Mouse (Mus musculus): Measurements from ENCODE around the gene Tra2a. TPM values are rescaled to one million over a fixed set of nuclear protein-coding genes. Genes with fewer than 3 reads are reported as not detected.

Gene Tra2a
- total and polyA plus RNA-seq, 3 experiments = 85.2 to 108 TPM; not detected in 1

GRCm38 (mm10) chr6:49219920-49220604 lies 43.8 kb downstream of the Tra2a start:
- no peaks in the 10 kb centered on the region for H3K9me3 ChIP-seq (replicated peaks; ENCODE audit: insufficient read depth, low read length)
- TF ChIP-seq SIN3A (IDR thresholded peaks at IDR 0.05; ENCODE audit: low read length) = no peak
- no peak for TF ChIP-seq HCFC1 (IDR thresholded peaks at IDR 0.05; ENCODE audit: low read depth, low read length)
- no peak for TF ChIP-seq TBP (IDR thresholded peaks at IDR 0.05; ENCODE audit: low read depth, low read length)
- TF ChIP-seq CHD2 (IDR thresholded peaks at IDR 0.05; ENCODE audit: low read length) = no peak
- no peak for TF ChIP-seq GATA1 (IDR thresholded peaks at IDR 0.05; ENCODE audit: low read depth, low read length)
- no peak for TF ChIP-seq ETS1 (IDR thresholded peaks at IDR 0.05; ENCODE audit: low read depth, low read length)
- TF ChIP-seq E2F4 (IDR thresholded peaks at IDR 0.05; ENCODE audit: borderline replicate concordance, low read depth, low read length) = no peak
- TF ChIP-seq ZKSCAN1 (IDR thresholded peaks at IDR 0.05; ENCODE audit: low read depth, low read length) = no peak
- TF ChIP-seq TAL1 (IDR thresholded peaks at IDR 0.05; ENCODE audit: low read length) = no peak
- TF ChIP-seq CHD1 (IDR thresholded peaks at IDR 0.05; ENCODE audit: low read depth, low read length) = no peak
- TF ChIP-seq SMC3 (IDR thresholded peaks at IDR 0.05; ENCODE audit: low read depth, low read length) = no peak
- H3K4me1 ChIP-seq (ENCODE audit: control insufficient read depth in 1 of 2, insufficient read depth in 2 of 2, low read length in 2 of 2) = no peaks in the 10 kb centered on the region
- no peak overlapping the region for H3K9ac ChIP-seq (ENCODE audit: control insufficient read depth, low read depth, low read length, poor library complexity, severe bottlenecking)
- no peak for DNase-seq (ENCODE audit: low read depth, low spot score)
- no peaks in the 10 kb centered on the region for H3K36me3 ChIP-seq (ENCODE audit: control insufficient read depth in 1 of 2, insufficient read depth in 2 of 2, low read length in 2 of 2)
- H3K27me3 ChIP-seq (ENCODE audit: control insufficient read depth in 1 of 2, insufficient read depth in 2 of 2, low read length in 2 of 2) = peaks cover 6 to 8% of the 10 kb centered on the region in 2 experiments
- no peaks in the 10 kb centered on the region for H3K79me2 ChIP-seq (ENCODE audit: control insufficient read depth, insufficient read depth, low read length, poor library complexity)
- H3K4me3 ChIP-seq (ENCODE audit: control insufficient read depth in 1 of 2, insufficient read depth in 1 of 2, low read depth in 2 of 2, low read length in 2 of 2) = no peak overlapping the region
- no peak overlapping the region for H3K27ac ChIP-seq (ENCODE audit: control insufficient read depth, low read depth, low read length)

- no peak overlapping the region for H3K27ac ChIP-seq (ENCODE audit: control insufficient read depth, low read depth, low read length)
- H3K4me1 ChIP-seq (ENCODE audit: control insufficient read depth in 1 of 2, insufficient read depth in 2 of 2, low read length in 2 of 2) = no peaks in the 10 kb centered on the region
- no peaks in the 10 kb centered on the region for H3K9me3 ChIP-seq (replicated peaks; ENCODE audit: insufficient read depth, low read length)
- H3K36me3 ChIP-seq (ENCODE audit: control insufficient read depth in 1 of 2, insufficient read depth in 2 of 2, low read length in 2 of 2) = no peaks in the 10 kb centered on the region
- TF ChIP-seq HCFC1 (IDR thresholded peaks at IDR 0.05; ENCODE audit: low read depth, low read length) = no peak
- TF ChIP-seq ETS1 (IDR thresholded peaks at IDR 0.05; ENCODE audit: low read depth, low read length) = no peak
- no peak for TF ChIP-seq MAX (IDR thresholded peaks at IDR 0.05; ENCODE audit: low read length)
- TF ChIP-seq GABPA (IDR thresholded peaks at IDR 0.05; ENCODE audit: low read depth, low read length) = no peak
- TF ChIP-seq POLR2AphosphoS2 (IDR thresholded peaks at IDR 0.05; ENCODE audit: low read length) = no peak
- no peak for TF ChIP-seq CTCF (IDR thresholded peaks at IDR 0.05 in 2 of 3, conservative IDR thresholded peaks at IDR 0.05 in 1 of 3; ENCODE audit: control insufficient read depth in 1 of 3, insufficient read depth in 1 of 3, low read depth in 2 of 3, low read length in 3 of 3, poor library complexity in 1 of 3, severe bottlenecking in 1 of 3)
- TF ChIP-seq NELFE (IDR thresholded peaks at IDR 0.05; ENCODE audit: low read depth, low read length) = no peak
- no peak overlapping the region for H3K9ac ChIP-seq (ENCODE audit: control insufficient read depth, low read depth, low read length, poor library complexity, severe bottlenecking)
- peaks cover 6% of the 10 kb centered on the region in 2 experiments for H3K27me3 ChIP-seq (ENCODE audit: control insufficient read depth in 1 of 2, insufficient read depth in 2 of 2, low read length in 2 of 2)
- no peaks in the 10 kb centered on the region for H3K79me2 ChIP-seq (ENCODE audit: control insufficient read depth, insufficient read depth, low read length, poor library complexity)
- H3K4me3 ChIP-seq (ENCODE audit: control insufficient read depth in 1 of 2, insufficient read depth in 1 of 2, low read depth in 2 of 2, low read length in 2 of 2) = no peak overlapping the region
- no peak for DNase-seq (ENCODE audit: low read depth, low spot score)
Observed at GRCm38 (mm10) chr6:49219001-49219560, 44.8 kb downstream of the Tra2a start.
